Mouse (Mus musculus): ENCODE measurements around the gene Gm28553. TPM values are rescaled to one million over a fixed set of nuclear protein-coding genes. Genes with fewer than 3 reads are reported as not detected.
"Not testable (repeated sequence)": the region's sequence is repeated elsewhere in the genome, so short reads cannot be mapped to it uniquely, and the experiment has no call there.

The Gm28553 gene
- total RNA-seq (2021), result not detected
- long read RNA-seq, experiment 1, result 0 reads
- long read RNA-seq, experiment 2, result 0 reads

GRCm38 (mm10) chrY:48856197-48856596 is at the start of gene Gm28553:
Gm28553 (plus strand) TSS chrY:48856497.
- intact Hi-C loops (cut with DNase I); DNase-seq: not testable (repeated sequence)

Data from heart, postnatal 14 days (tissue).